ENCODE assay signal across 8 mouse cellular contexts in the genomic region with DNA sequence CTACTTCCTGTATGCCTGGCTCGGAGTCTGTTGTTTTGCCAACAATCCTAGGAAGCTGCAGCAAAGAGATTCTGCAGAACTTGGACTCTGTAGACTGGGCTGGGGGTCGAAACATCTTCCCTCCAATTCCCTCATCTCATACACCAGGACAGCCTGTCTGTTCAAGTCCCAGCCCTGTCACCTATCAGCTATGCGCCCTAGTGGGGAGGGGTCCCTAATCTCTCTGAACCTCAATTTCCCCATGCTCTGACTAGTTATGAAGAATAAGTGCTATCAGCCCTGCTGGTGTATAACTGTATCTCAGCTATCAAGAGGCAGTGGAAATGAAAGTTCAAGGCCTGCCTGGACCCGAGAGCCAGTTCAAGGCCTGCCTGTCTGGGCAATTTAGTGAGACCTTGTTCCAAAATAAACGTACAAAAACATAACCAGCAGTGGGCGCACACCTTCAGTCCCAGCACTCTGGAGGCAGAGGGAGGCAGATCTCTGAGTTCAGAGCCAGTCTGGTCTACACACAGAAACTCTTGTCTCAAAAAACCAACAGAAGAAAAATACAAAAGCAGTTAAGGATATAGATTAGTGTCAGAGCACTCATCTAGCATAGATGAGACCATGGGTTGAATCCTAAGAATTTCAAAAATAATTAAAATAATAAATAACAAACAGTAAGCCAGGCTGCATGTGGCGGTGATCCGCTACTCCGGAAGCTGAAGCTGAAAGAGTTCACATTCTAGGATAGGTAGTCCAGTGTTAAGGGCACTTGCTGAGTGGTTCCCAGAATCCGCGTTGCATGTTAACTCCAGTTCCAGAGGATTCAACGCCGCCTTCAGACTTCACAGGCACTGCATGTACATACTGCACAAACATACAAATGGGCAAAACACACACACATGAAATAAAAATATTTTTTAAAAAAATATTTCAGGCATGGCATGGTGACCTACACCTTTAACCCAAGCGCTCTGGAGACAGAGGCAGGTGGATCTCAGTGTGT. TPM values are rescaled to one million over a fixed set of nuclear protein-coding genes. Genes with fewer than 3 reads are reported as not detected.
DNase-seq lines count a peak whose midpoint lies in the region; ATAC-seq lines count a peak whose summit lies in the region.

No protein-coding gene starts in this region.

- H3K27me3 ChIP-seq in intestine, embryonic 15.5 days (replicated peaks): peaks cover 9% of the 10 kb centered on the region; the same call in 1 of the 2 replicates
- peaks cover 31% of the 10 kb centered on the region for H3K27me3 ChIP-seq in midbrain, embryonic 10.5 days (ENCODE audit: low read depth, poor library complexity, severe bottlenecking)

- peak; percentile 49 for DNase-seq in cerebellum, adult 11-12 months
- DNase-seq in cerebellum, postnatal 4 days (ENCODE audit: low spot score in 2 of 2): no peak
- peak; percentile 24 for DNase-seq in CD4-positive helper T cell, adult 2 months (ENCODE audit: low read depth, low spot score)
- DNase-seq in embryo, embryonic 9.5 days (ENCODE audit: extremely low spot score): peak; percentile 28
- no peak for DNase-seq in midbrain, embryonic 10.5 days (ENCODE audit: low spot score)
- no peak for DNase-seq in urinary bladder, postnatal 25 days (ENCODE audit: low spot score)
- no peak for DNase-seq in right cerebral cortex, postnatal 36 days (ENCODE audit: low spot score in 2 of 2)

- H3K36me3 ChIP-seq in intestine, embryonic 15.5 days: peaks cover 13% of the 10 kb centered on the region
- H3K36me3 ChIP-seq in midbrain, embryonic 10.5 days: peaks cover 42% of the 10 kb centered on the region

- peaks cover 11% of the 10 kb centered on the region for H3K4me1 ChIP-seq in intestine, embryonic 15.5 days (replicated peaks)
- peaks cover 13% of the 10 kb centered on the region for H3K4me1 ChIP-seq in midbrain, embryonic 10.5 days

- H3K4me3 ChIP-seq in intestine, embryonic 15.5 days (replicated peaks): peak overlapping the region; percentile 48
- peak overlapping the region; percentile 60 for H3K4me3 ChIP-seq in midbrain, embryonic 10.5 days

- peak overlapping the region; percentile 91 for H3K4me2 ChIP-seq in intestine, embryonic 15.5 days (replicated peaks)

- peak; percentile 19 for ATAC-seq in intestine, embryonic 15.5 days

- H3K27ac ChIP-seq in intestine, embryonic 15.5 days: no peak overlapping the region
- no peak overlapping the region for H3K27ac ChIP-seq in midbrain, embryonic 10.5 days (replicated peaks)

- H3K9ac ChIP-seq in intestine, embryonic 15.5 days: 0 out of 2 replicates have a peak overlapping the region, but pooled peaks have one; percentile 59

- 48% methylated on average over 14 of the region's 14 CpGs for WGBS in intestine, embryonic 15.5 days
- 46% methylated on average over 14 of the region's 14 CpGs for WGBS in midbrain, embryonic 10.5 days

- H3K9me3 ChIP-seq in intestine, embryonic 15.5 days: no peaks in the 10 kb centered on the region
- H3K9me3 ChIP-seq in midbrain, embryonic 10.5 days (replicated peaks): no peaks in the 10 kb centered on the region

RNA-seq across cellular contexts. Expression of gene Aifm3, which starts 0.6 kb away (rescaled TPM):
- polyA plus RNA-seq in intestine, embryonic 15.5 days (2015; fragmentation: Nextera tagmentation; extraction: Ambion mirVana): 5.4 and 6.1 TPM in 2 replicates
- 2.6 and 3.5 TPM in 2 replicates for polyA plus RNA-seq in midbrain, embryonic 10.5 days (2016; fragmentation: Nextera tagmentation; extraction: Ambion mirVana)

RNA-seq across cellular contexts. Expression of gene Lztr1, which starts 19.7 kb away (rescaled TPM):
- 72.7 and 82.6 TPM in 2 replicates for polyA plus RNA-seq in intestine, embryonic 15.5 days (2015; fragmentation: Nextera tagmentation; extraction: Ambion mirVana)
- polyA plus RNA-seq in midbrain, embryonic 10.5 days (2016; fragmentation: Nextera tagmentation; extraction: Ambion mirVana): 87.3 and 101 TPM in 2 replicates

RNA-seq across cellular contexts. Expression of gene Crkl, which starts 37.0 kb away (rescaled TPM):
- 53.3 and 57.8 TPM in 2 replicates for polyA plus RNA-seq in intestine, embryonic 15.5 days (2015; fragmentation: Nextera tagmentation; extraction: Ambion mirVana)
- polyA plus RNA-seq in midbrain, embryonic 10.5 days (2016; fragmentation: Nextera tagmentation; extraction: Ambion mirVana): 69.2 and 71.6 TPM in 2 replicates

RNA-seq across cellular contexts. Expression of gene Thap7, which starts 42.2 kb away (rescaled TPM):
- 52.7 and 54.0 TPM in 2 replicates for polyA plus RNA-seq in intestine, embryonic 15.5 days (2015; fragmentation: Nextera tagmentation; extraction: Ambion mirVana)
- 52.0 and 56.9 TPM in 2 replicates for polyA plus RNA-seq in midbrain, embryonic 10.5 days (2016; fragmentation: Nextera tagmentation; extraction: Ambion mirVana)

Comparison
In these comparisons a context has a peak if more than half of its experiments do, and no peak if none do; other contexts are left out.
1. DNase-seq: peak in cerebellum, adult 11-12 months (single experiment), CD4-positive helper T cell, adult 2 months (single experiment) and embryo, embryonic 9.5 days (single experiment); none in cerebellum, postnatal 4 days (0 of 2), midbrain, embryonic 10.5 days (single experiment), urinary bladder, postnatal 25 days (single experiment) and right cerebral cortex, postnatal 36 days (0 of 2).